Mouse (Mus musculus) forebrain, postnatal 0 days (tissue): Measurements from ENCODE around the gene Cela1. TPM values are rescaled to one million over a fixed set of nuclear protein-coding genes. Genes with fewer than 3 reads are reported as not detected.

Experiments used
- ATAC-seq: fragments of 200-750 bp; cut with Nextera tagmentation; 2 replicates; pipeline ENCODE4 v1.8.0; 2017; ENCODE audit warnings: mild to moderate bottlenecking, moderate library complexity
- DNase-seq: peaks from one replicate; pipeline ENCODE4 v3.0.0-alpha.2; 2015
- H3K27ac ChIP-seq: fragments of 300-500 bp; sonication (generic); 2 replicates; pipeline ENCODE4 v1.5.1; 2014; ENCODE audit warnings: low read depth, mild to moderate bottlenecking, antibody characterized with exemption, low read length, moderate library complexity, mixed read lengths
- H3K27me3 ChIP-seq: fragments of 300-500 bp; sonication (generic); 2 replicates; pipeline ENCODE4 v1.6.1; 2014; ENCODE audit warnings: mild to moderate bottlenecking, low read length, mixed read lengths; ENCODE audit not compliant: insufficient read depth
- H3K36me3 ChIP-seq: fragments of 300-500 bp; sonication (generic); 2 replicates; pipeline ENCODE4 v1.6.1; 2014; ENCODE audit warnings: mild to moderate bottlenecking, moderate library complexity; ENCODE audit not compliant: insufficient read depth
- H3K4me1 ChIP-seq: fragments of 300-500 bp; sonication (generic); 2 replicates; pipeline ENCODE4 v1.6.1; 2014; ENCODE audit warnings: antibody characterized with exemption; ENCODE audit not compliant: insufficient read depth
- H3K4me2 ChIP-seq: fragments of 300-500 bp; sonication (generic); 2 replicates; pipeline ENCODE4 v1.6.1; 2014; ENCODE audit warnings: low read depth, mild to moderate bottlenecking, moderate library complexity
- H3K4me3 ChIP-seq: fragments of 300-500 bp; sonication (generic); 2 replicates; pipeline ENCODE4 v1.5.1; 2014; ENCODE audit warnings: low read depth, low read length, mixed read lengths
- H3K9ac ChIP-seq: fragments of 300-500 bp; sonication (generic); 2 replicates; pipeline ENCODE4 v1.6.1; 2014; ENCODE audit warnings: mild to moderate bottlenecking
- H3K9me3 ChIP-seq: fragments of 300-500 bp; sonication (generic); 2 replicates; pipeline ENCODE4 v1.6.1; 2016; ENCODE audit warnings: low read length
- CTCF ChIP-seq: sonication (generic); IDR thresholded peaks from 2 replicates; pipeline ENCODE4 v1.5.1; 2016; ENCODE audit warnings: antibody characterized with exemption, control low read depth, low read depth
- WGBS: fragments of 180-500 bp; shearing (Covaris S2); extraction: QIAGEN DNeasy Blood & Tissue Kit; methylation state at CpG from one replicate; pipeline ENCODE4 v1.1.7; 2014; 5-methylcytosine and 5-hydroxymethylcytosine counted together
- polyA plus RNA-seq: library from polyadenylated mRNA; unstranded; fragments of >200 nt; fragmentation: Nextera tagmentation; extraction: Ambion mirVana; gene quantifications from 2 replicates; pipeline ENCODE4 v1.2.1, GENCODE M21; 2015
- total RNA-seq: library from RNA; depleted of rRNA; stranded (reverse); fragments of >200 nt; gene quantifications from 2 replicates; pipeline ENCODE4 v1.2.3, GENCODE M21; 2014; rRNA removed

Gene Cela1
- total RNA-seq (0.62 and 5.1 TPM in 2 replicates), polyA plus RNA-seq (0.81 and 1.2 TPM in 2 replicates)

DNA sequence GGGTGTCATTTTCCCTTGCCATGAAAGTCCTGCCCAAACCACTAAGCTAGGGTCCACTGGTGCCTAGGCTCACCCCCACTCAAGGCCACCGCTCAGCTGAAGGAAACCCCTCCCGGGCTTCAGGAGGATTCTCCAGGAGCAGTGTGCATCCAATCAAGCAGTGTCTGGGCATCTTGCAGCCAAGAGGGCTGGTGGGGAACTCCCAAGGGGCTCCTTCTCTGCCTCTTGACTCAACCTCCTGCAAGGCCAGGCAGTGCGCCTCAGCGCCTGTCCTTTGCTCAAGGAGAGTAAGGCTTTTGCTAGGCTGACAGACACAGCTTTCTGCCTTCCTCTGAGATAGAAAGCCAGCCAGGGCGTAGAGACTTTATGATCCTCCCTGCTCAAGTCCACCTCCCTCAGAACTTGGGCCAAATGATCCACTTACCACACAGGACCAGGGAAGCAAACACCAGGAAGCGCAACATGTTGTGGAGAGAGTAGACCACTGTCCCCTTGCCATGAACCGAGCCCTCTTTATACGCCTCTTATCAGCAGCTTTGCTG is at the start of gene Cela1:
TSS of gene Cela1 (minus strand) at position 492 of the 542 bp plus-strand sequence.
- no peak within 1 kb of the TSS for H3K9ac ChIP-seq
- DNase-seq (no peak), ATAC-seq (no peak)
- no peaks in the 10 kb centered on the region for H3K4me1 ChIP-seq
- no peak within 1 kb of the TSS for H3K4me2 ChIP-seq
- TF ChIP-seq CTCF: no peak
- H3K9me3 ChIP-seq: peaks cover 4% of the 10 kb centered on the region; the same call in 1 of the 2 replicates
- H3K36me3 ChIP-seq: no peaks in the 10 kb centered on the region
- no peaks in the 10 kb centered on the region for H3K27me3 ChIP-seq
- no peak within 1 kb of the TSS for H3K27ac ChIP-seq
- no peak within 1 kb of the TSS for H3K4me3 ChIP-seq
- WGBS: 91% methylated on average over 8 of the region's 8 CpGs

DNA sequence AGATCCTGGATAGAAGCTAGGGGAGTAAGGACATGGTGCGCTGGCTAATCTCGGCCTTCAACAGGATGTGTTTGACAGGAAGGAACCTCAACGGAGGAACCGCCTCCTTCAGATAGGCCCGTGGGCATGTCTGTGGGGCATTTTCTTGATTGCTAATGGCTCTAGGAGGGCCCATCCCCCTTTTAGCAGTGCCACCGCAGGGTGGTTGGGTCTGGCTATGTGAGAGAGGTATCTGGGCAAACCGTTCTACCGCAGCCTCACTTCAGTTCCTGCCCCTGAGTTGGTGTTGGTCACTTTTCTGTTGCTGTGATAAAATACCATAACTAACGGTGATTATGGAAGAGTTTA is 48.2 kb upstream of the Cela1 start:
- 81% methylated on average over 9 of the region's 9 CpGs for WGBS
- Histone ChIP-seq H3K4me1 (no peaks in the 10 kb centered on the region), H3K4me3 (no peak overlapping the region), H3K27ac (no peak overlapping the region), H3K36me3 (no peaks in the 10 kb centered on the region), H3K27me3 (no peaks in the 10 kb centered on the region), H3K9me3 (no peaks in the 10 kb centered on the region), H3K9ac (no peak overlapping the region), H3K4me2 (no peak overlapping the region)
- DNase-seq (no peak), ATAC-seq (no peak)
- TF ChIP-seq CTCF: no peak

DNA sequence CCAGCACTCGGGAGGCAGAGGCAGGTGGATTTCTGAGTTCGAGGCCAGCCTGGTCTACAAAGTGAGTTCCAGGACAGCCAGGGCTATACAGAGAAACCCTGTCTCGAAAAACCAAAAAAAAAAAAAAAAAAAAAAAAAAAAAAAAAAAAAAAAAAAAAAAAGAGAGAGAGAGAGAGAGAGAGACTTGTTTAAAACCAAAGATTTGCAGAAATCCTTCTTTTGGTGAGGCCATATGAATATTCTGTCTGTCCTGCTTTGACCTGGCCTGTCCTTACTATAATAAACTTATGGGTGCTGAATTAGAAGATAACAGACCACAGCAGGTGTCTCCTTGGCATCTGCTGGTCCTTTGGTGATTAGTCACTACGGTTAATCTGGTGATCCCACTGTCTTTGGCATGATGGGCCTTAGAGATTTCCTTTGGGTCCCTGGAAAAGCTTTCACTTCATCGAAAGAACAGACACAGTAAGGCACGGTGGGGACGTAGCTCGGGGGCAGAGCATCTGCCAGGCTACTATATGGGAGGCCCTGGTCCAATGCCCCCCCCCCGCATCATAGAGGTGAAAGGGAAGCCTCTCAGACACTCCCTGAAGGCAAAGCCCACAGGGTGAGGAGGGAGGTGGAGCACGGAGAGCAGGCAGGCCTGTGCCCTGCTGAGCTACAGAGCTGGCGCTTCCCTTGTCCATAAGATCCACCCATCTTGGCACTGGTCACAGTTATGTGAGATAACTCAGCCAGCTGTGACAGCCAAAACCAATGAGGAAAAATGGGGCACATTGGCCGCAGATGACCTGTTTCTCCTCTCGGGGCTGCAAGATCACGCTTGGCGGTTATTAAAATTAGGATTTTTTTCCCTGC is 47.6 kb upstream of the Cela1 start:
- no peak overlapping the region for H3K27ac ChIP-seq
- peaks cover 4% of the 10 kb centered on the region for H3K27me3 ChIP-seq
- DNase-seq: no peak
- no peak for TF ChIP-seq CTCF
- H3K9ac ChIP-seq: no peak overlapping the region
- H3K4me2 ChIP-seq: no peak overlapping the region
- WGBS: 88% methylated on average over 14 of the region's 15 CpGs
- no peaks in the 10 kb centered on the region for H3K4me1 ChIP-seq
- H3K9me3 ChIP-seq: no peaks in the 10 kb centered on the region
- H3K4me3 ChIP-seq: no peak overlapping the region
- H3K36me3 ChIP-seq: no peaks in the 10 kb centered on the region
- no peak for ATAC-seq

DNA sequence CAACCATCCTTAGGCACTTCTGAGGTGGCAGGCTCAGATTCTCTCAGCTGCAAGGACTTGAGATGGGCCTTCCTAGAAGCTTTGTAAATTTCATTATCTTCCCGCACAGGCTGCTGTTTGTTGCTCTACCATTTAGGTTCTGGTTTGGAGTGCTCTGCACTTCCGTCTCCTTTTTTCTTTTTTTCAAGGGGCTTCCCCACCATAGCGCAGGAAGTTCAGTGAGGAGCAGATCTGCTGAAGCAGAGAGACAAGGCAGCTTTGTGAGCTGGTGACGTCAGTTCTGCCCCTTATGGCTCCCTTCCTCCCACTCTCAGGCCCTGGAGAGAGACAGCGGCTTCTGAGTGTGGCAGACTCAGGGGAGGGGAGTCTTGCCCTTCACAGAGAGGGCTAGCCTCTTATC is 44.9 kb upstream of the Cela1 start:
- Histone ChIP-seq H3K27me3 (peaks cover 31% of the 10 kb centered on the region), H3K4me2 (no peak overlapping the region), H3K27ac (no peak overlapping the region), H3K9ac (no peak overlapping the region), H3K4me1 (no peaks in the 10 kb centered on the region), H3K36me3 (no peaks in the 10 kb centered on the region), H3K9me3 (no peaks in the 10 kb centered on the region), H3K4me3 (no peak overlapping the region)
- no peak for TF ChIP-seq CTCF
- no peak for DNase-seq
- 24% methylated on average over 5 of the region's 5 CpGs for WGBS
- ATAC-seq: peak; percentile 53

DNA sequence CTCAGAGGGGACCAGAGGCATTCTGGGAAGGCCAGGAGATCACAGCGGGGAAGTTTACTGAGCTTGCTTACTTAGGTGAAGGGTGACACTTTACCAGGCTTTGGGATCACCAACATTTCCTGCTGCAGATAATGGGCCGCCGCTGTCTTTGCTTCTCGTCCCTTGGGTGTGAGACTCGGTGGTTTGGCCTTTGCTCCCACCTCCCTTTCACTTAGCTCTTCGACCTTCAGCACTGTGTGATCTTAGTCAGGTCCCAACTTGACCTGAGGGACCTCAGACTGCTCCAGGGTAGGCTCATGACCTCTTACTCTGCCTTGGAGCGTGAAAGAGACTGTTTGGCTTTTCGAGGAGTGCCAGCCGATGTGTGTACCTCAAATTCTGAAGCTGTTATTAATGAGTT is 43.4 kb upstream of the Cela1 start:
- peaks cover 33% of the 10 kb centered on the region for H3K27me3 ChIP-seq
- no peak for ATAC-seq
- no peak for DNase-seq
- no peaks in the 10 kb centered on the region for H3K9me3 ChIP-seq
- no peak for TF ChIP-seq CTCF
- no peaks in the 10 kb centered on the region for H3K36me3 ChIP-seq
- no peaks in the 10 kb centered on the region for H3K4me1 ChIP-seq
- 56% methylated on average over 9 of the region's 9 CpGs for WGBS
- H3K4me3 ChIP-seq: no peak overlapping the region
- no peak overlapping the region for H3K9ac ChIP-seq
- no peak overlapping the region for H3K27ac ChIP-seq
- H3K4me2 ChIP-seq: no peak overlapping the region

DNA sequence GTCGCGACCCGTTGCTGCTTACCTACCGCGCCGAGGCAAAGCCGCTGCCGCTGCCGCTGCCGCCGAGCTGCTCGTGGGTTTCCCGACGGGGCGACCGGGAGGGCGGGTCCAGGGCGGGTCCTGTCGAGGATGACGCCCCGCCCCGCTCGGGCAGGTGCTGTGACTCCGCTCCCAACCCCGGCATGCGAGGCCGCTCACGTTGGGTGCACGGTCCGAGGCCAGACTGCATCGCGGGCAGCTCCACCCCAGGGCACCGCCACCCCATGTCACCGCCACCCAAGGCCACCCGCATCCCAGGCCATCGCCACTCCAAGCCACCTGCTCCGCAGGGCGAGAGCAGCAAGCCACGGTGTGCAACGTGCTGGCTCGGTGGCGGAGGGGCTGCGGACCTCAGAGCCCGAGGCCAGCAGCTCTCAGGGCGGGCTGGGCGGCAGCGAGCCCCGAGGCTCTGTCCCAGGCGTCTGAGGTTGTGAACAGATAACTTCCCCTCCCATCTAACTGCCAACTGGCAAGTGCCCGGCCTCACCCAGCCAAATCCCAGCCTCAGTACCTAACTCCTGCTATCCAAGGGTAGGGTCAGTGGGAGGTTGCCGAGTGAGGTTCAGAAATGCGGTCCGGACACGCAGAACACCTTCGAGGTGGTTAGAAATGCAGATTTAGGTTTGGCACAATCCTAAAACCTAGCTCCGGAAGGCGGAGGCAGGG is 41.7 kb upstream of the Cela1 start, which contains the start of gene Galnt6:
TSS of gene Galnt6 (minus strand) at position 96 of the 705 bp plus-strand sequence.
- Histone ChIP-seq H3K27ac (no peak within 1 kb of the TSS), H3K36me3 (no peaks in the 10 kb centered on the region), H3K4me3 (peak within 1 kb of the TSS; percentile 30), H3K9ac (0 out of 2 replicates have a peak within 1 kb of the TSS, but pooled peaks have one; percentile 10), H3K9me3 (no peaks in the 10 kb centered on the region), H3K4me2 (peak within 1 kb of the TSS; percentile 52), H3K4me1 (no peaks in the 10 kb centered on the region), H3K27me3 (peaks cover 33% of the 10 kb centered on the region)
- WGBS: 10% methylated on average over 52 of the region's 57 CpGs
- ATAC-seq (no peak), DNase-seq (no peak)
- TF ChIP-seq CTCF: no peak

DNA sequence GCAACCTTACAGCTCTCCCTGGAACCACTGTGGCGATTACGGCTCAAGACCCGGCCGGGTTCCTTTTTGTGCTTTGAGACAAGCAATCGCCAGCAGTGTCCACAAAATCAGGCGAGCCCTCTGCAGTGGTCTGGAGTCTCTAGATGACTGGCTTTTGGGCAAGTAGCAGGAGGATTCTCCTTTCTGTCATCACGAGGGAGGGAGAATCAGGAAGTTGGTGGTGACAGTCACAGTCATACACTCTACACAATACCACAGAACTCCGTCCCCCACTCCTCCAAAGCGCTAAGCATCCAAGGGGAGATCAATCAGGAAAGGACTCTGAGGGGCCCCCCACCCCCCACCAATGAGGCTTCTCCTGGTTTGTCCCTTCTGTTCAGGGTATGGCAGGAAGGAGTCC is 40.9 kb upstream of the Cela1 start:
- no peaks in the 10 kb centered on the region for H3K36me3 ChIP-seq
- no peak for ATAC-seq
- H3K9ac ChIP-seq: 0 out of 2 replicates have a peak overlapping the region, but pooled peaks have one; percentile 10
- H3K4me2 ChIP-seq: peak overlapping the region; percentile 52
- no peaks in the 10 kb centered on the region for H3K4me1 ChIP-seq
- DNase-seq: no peak
- no peak overlapping the region for H3K27ac ChIP-seq
- WGBS: 26% methylated on average over 9 of the region's 9 CpGs
- peaks cover 33% of the 10 kb centered on the region for H3K27me3 ChIP-seq
- no peaks in the 10 kb centered on the region for H3K9me3 ChIP-seq
- H3K4me3 ChIP-seq: peak overlapping the region; percentile 30
- no peak for TF ChIP-seq CTCF
